Mouse (Mus musculus): ENCODE data around the gene 2010111I01Rik. TPM values are rescaled to one million over a fixed set of nuclear protein-coding genes. Genes with fewer than 3 reads are reported as not detected.

2010111I01Rik gene
- polyA plus RNA-seq, 1 experiment from 2014 or later, result 16.3 TPM

DNA sequence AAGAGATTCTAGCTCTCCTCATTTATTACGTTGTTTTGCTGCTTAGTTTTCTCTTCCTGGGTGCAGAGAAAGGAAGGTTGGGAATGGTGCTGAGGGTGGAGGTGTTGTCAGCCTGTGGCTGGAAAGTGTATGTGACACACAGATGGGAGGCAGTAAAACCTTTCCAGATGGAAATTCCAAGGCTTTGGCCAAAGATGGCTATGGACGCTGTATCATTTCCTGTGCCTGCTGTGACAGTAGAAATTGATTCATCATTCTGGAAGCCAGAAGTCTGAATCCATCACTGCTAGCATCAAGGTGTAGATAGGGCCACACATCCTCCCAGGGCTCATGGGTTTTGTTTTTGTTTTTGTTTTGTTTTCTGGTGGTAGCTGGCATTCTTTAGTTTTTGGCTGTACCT, 141.9 kb downstream of the 2010111I01Rik start:
- no peaks in the 10 kb centered on the region for H3K27me3 ChIP-seq (ENCODE audit: control insufficient read depth, insufficient read depth, low read depth, low read length)
- ATAC-seq (ENCODE audit: low read depth), result no peak
- H3K9ac ChIP-seq (ENCODE audit: low read depth, low read length), result no peak overlapping the region
- H3K9me3 ChIP-seq (replicated peaks; ENCODE audit: control insufficient read depth, low read length), result no peaks in the 10 kb centered on the region
- no peaks in the 10 kb centered on the region for H3K4me1 ChIP-seq (ENCODE audit: control insufficient read depth, low read depth, low read length)
- H3K4me3 ChIP-seq (ENCODE audit: low read depth, low read length), result no peak overlapping the region
- no peak overlapping the region for H3K4me2 ChIP-seq (ENCODE audit: low read depth, low read length)
- H3K27ac ChIP-seq (ENCODE audit: low read length), result no peak overlapping the region
- WGBS (ENCODE audit: insufficient replicate concordance), result 75% methylated on average over 2 of the region's 2 CpGs
- H3K36me3 ChIP-seq (ENCODE audit: control insufficient read depth, insufficient read depth), result no peaks in the 10 kb centered on the region

DNA sequence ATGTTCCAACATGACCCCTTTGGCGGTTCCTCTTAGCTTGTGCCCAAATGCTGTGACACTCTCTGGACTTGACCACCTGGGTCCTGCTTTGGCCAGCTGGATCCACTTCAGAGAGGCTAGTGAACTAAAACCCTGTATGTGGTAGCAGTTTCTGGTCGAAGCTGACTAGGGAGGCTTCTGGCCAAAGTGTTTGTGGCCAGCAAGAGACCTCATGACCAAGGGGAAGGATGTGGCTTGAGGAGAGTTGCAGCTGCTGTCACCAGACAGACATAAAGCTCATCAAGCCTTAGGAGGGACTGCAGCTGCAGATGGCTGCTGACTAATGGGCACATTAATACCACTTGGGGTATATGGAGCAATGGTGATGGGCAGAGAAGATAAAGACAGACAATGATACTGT, 143.9 kb downstream of the 2010111I01Rik start:
- Histone ChIP-seq H3K27me3 (ENCODE audit: control insufficient read depth, insufficient read depth, low read depth, low read length) (no peaks in the 10 kb centered on the region), H3K4me1 (ENCODE audit: control insufficient read depth, low read depth, low read length) (no peaks in the 10 kb centered on the region; the same call in 1 of the 2 replicates), H3K27ac (ENCODE audit: low read length) (no peak overlapping the region), H3K4me2 (ENCODE audit: low read depth, low read length) (no peak overlapping the region), H3K4me3 (ENCODE audit: low read depth, low read length) (no peak overlapping the region), H3K9me3 (replicated peaks; ENCODE audit: control insufficient read depth, low read length) (no peaks in the 10 kb centered on the region), H3K36me3 (ENCODE audit: control insufficient read depth, insufficient read depth) (no peaks in the 10 kb centered on the region), H3K9ac (ENCODE audit: low read depth, low read length) (no peak overlapping the region)
- WGBS (ENCODE audit: insufficient replicate concordance), result 19% methylated on average over 2 of the region's 2 CpGs
- ATAC-seq (ENCODE audit: low read depth), result no peak

DNA sequence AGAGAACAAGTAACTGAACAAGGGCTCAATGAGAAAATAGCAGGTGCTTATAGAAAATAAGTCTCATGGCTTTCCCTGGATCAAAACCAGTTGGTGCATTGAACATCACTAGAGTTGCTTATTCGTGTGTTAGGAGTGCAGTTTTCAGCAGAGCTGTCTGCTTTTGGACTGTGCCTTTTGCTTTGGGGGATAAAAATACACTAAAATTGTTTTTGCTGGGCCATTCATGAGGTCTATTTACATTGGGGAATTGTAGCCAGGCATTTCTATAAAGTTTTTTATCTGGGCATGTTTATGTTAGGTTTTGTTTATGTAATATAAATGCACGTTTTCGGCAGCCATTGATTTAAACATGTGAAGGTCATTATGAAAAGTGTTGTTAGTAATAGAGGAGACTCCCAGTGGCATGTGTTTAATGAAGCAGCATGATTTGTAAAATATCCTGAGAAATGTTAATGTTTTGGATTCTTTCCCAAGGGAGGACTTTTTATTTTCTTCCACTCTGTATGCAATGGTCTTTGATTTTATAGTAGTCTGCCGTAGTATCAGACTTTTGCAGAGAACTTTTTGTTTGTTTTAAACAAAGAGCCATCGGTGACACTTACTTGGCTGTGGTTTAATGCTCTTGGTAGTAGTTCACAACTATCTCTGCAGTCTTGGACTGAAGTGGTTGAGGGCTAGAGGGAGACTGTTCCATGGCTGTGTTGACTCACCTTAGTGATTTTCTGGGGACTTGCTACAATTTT, 146.8 kb downstream of the 2010111I01Rik start:
- no peak overlapping the region for H3K27ac ChIP-seq (ENCODE audit: low read length)
- H3K36me3 ChIP-seq (ENCODE audit: control insufficient read depth, insufficient read depth), result no peaks in the 10 kb centered on the region
- no peaks in the 10 kb centered on the region for H3K9me3 ChIP-seq (replicated peaks; ENCODE audit: control insufficient read depth, low read length)
- 59% methylated on average over 5 of the region's 5 CpGs for WGBS (ENCODE audit: insufficient replicate concordance)
- H3K4me3 ChIP-seq (ENCODE audit: low read depth, low read length), result no peak overlapping the region
- H3K4me2 ChIP-seq (ENCODE audit: low read depth, low read length), result no peak overlapping the region
- H3K27me3 ChIP-seq (ENCODE audit: control insufficient read depth, insufficient read depth, low read depth, low read length), result no peaks in the 10 kb centered on the region
- peaks cover 10% of the 10 kb centered on the region for H3K4me1 ChIP-seq (ENCODE audit: control insufficient read depth, low read depth, low read length)
- ATAC-seq (ENCODE audit: low read depth), result no peak
- H3K9ac ChIP-seq (ENCODE audit: low read depth, low read length), result no peak overlapping the region

- Histone ChIP-seq H3K9ac (ENCODE audit: low read depth, low read length) (no peak overlapping the region), H3K27me3 (ENCODE audit: control insufficient read depth, insufficient read depth, low read depth, low read length) (no peaks in the 10 kb centered on the region), H3K4me3 (ENCODE audit: low read depth, low read length) (no peak overlapping the region), H3K36me3 (ENCODE audit: control insufficient read depth, insufficient read depth) (no peaks in the 10 kb centered on the region), H3K27ac (ENCODE audit: low read length) (no peak overlapping the region), H3K9me3 (replicated peaks; ENCODE audit: control insufficient read depth, low read length) (no peaks in the 10 kb centered on the region), H3K4me1 (ENCODE audit: control insufficient read depth, low read depth, low read length) (peaks cover 10% of the 10 kb centered on the region), H3K4me2 (ENCODE audit: low read depth, low read length) (no peak overlapping the region)
- WGBS (ENCODE audit: insufficient replicate concordance), result 37% methylated on average over 4 of the region's 4 CpGs
- ATAC-seq (ENCODE audit: low read depth), result no peak
Observed at GRCm38 (mm10) chr13:63112043-63112597, 147.4 kb downstream of the 2010111I01Rik start.

DNA sequence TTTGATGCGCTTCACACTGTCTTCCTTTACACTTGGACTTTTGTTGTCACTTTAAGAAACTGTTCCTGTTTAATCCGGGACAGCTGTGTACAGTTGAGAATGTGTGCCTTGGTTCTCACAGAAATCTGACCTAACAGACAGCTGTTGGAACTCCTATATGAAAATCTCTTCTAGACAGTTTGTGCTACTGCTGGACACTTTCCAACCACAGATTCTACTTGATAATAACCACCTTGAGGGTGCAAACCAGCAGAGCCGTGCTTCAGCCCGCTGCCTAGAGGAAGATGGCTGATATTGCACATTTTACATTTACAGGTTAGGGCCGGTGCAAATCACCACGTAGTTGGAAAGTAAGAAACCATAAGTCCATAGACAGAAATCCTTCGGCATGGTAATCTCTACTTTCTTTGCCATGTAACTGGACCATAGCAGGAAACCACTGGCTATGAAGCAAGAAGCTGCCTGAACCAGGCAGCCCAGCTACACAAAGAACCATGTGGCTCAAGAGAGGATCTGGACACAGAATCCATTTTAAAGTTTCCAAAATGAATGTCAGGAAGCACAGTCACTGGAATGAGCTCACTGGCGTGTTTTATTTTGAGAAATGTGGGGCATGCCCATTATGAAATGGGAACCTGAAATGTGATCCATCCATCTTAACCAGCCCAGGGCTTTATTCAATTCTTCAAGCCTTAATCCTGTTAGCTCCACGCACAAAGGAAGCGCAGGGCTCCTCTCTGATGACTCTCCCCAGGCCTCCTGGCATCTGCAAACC, 148.1 kb downstream of the 2010111I01Rik start:
- ATAC-seq (ENCODE audit: low read depth), result no peak
- no peaks in the 10 kb centered on the region for H3K9me3 ChIP-seq (replicated peaks; ENCODE audit: control insufficient read depth, low read length)
- WGBS (ENCODE audit: insufficient replicate concordance), result 46% methylated on average over 10 of the region's 10 CpGs
- H3K4me2 ChIP-seq (ENCODE audit: low read depth, low read length), result no peak overlapping the region
- H3K4me1 ChIP-seq (ENCODE audit: control insufficient read depth, low read depth, low read length), result peaks cover 10% of the 10 kb centered on the region
- no peak overlapping the region for H3K27ac ChIP-seq (ENCODE audit: low read length)
- no peaks in the 10 kb centered on the region for H3K27me3 ChIP-seq (ENCODE audit: control insufficient read depth, insufficient read depth, low read depth, low read length)
- H3K4me3 ChIP-seq (ENCODE audit: low read depth, low read length), result no peak overlapping the region
- H3K9ac ChIP-seq (ENCODE audit: low read depth, low read length), result no peak overlapping the region
- H3K36me3 ChIP-seq (ENCODE audit: control insufficient read depth, insufficient read depth), result no peaks in the 10 kb centered on the region

DNA sequence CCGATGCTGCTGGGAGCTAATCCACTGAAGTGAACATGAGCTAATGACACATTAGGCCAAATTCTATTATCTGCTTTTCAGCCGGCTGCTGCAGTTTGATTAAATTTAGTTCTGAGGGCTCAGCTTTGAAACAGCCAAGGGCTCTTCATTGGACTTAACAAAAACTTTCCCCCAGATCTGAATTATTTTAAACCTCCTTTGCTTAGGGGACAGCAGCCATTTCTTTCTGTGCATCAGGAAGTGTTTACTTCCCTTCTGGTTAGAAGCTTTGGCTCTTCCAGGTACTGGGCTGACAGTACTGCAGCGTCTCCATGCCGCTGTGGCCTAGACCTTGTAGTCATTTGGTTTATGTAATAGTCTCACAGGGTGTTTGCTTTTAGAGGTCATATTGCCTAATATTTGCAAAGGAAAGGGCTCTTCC, 149.2 kb downstream of the 2010111I01Rik start:
- WGBS (ENCODE audit: insufficient replicate concordance), result 17% methylated on average over 4 of the region's 4 CpGs
- no peak overlapping the region for H3K27ac ChIP-seq (ENCODE audit: low read length)

GRCm38 (mm10) chr13:63115187-63115784, 150.6 kb downstream of the 2010111I01Rik start:
- 61% methylated on average over 3 of the region's 3 CpGs for WGBS (ENCODE audit: insufficient replicate concordance)

More for the DNA sequence above, 149.2 kb downstream of the 2010111I01Rik start:
- Histone ChIP-seq H3K9me3 (replicated peaks; ENCODE audit: control insufficient read depth, low read length) (no peaks in the 10 kb centered on the region), H3K9ac (ENCODE audit: low read depth, low read length) (no peak overlapping the region), H3K27me3 (ENCODE audit: control insufficient read depth, insufficient read depth, low read depth, low read length) (no peaks in the 10 kb centered on the region), H3K4me3 (ENCODE audit: low read depth, low read length) (no peak overlapping the region), H3K4me2 (ENCODE audit: low read depth, low read length) (no peak overlapping the region), H3K36me3 (ENCODE audit: control insufficient read depth, insufficient read depth) (no peaks in the 10 kb centered on the region), H3K4me1 (ENCODE audit: control insufficient read depth, low read depth, low read length) (peaks cover 10% of the 10 kb centered on the region)
- ATAC-seq (ENCODE audit: low read depth), result no peak

DNA sequence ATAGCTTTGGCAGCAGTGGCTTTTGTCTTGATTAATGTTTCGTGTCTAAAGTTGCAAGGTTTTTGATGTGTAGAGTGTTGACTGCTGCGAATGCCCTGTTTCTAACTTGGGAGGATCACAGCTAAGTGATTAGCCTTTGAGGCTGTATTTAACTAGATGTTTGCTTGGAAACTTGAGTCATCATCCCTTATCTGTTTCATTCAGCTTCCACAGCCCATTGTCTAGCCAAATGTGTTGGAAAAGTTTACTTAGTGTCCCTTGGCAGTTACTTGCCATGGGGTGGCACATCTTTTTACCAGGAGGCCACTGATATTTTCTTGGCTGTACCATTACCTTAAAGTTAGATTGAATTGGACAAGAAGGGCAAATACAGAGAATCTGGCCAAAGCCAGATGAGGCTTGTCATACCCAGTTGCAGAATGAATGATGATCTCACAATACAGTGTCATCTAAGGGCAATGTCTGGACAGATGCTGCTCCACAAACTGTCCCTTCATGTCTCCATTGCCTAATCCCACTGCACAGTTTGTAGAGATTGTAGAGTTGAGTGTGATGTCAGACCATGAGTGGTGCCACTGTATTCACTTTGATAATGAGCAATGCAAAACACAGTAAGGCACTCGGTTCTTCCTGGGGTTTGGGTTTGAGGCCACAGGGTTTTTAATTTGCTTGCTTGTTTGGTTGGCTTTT, 152.9 kb downstream of the 2010111I01Rik start:
- ATAC-seq (ENCODE audit: low read depth), result no peak
- H3K4me2 ChIP-seq (ENCODE audit: low read depth, low read length), result no peak overlapping the region
- 48% methylated on average over 3 of the region's 3 CpGs for WGBS (ENCODE audit: insufficient replicate concordance)
- H3K9me3 ChIP-seq (replicated peaks; ENCODE audit: control insufficient read depth, low read length), result no peaks in the 10 kb centered on the region
- H3K27ac ChIP-seq (ENCODE audit: low read length), result no peak overlapping the region
- H3K4me3 ChIP-seq (ENCODE audit: low read depth, low read length), result no peak overlapping the region
- no peaks in the 10 kb centered on the region for H3K36me3 ChIP-seq (ENCODE audit: control insufficient read depth, insufficient read depth)
- H3K4me1 ChIP-seq (ENCODE audit: control insufficient read depth, low read depth, low read length), result peaks cover 10% of the 10 kb centered on the region
- H3K27me3 ChIP-seq (ENCODE audit: control insufficient read depth, insufficient read depth, low read depth, low read length), result no peaks in the 10 kb centered on the region
- H3K9ac ChIP-seq (ENCODE audit: low read depth, low read length), result no peak overlapping the region

More at GRCm38 (mm10) chr13:63115187-63115784, 150.6 kb downstream of the 2010111I01Rik start:
- Histone ChIP-seq H3K27ac (ENCODE audit: low read length) (no peak overlapping the region), H3K27me3 (ENCODE audit: control insufficient read depth, insufficient read depth, low read depth, low read length) (no peaks in the 10 kb centered on the region), H3K9me3 (replicated peaks; ENCODE audit: control insufficient read depth, low read length) (no peaks in the 10 kb centered on the region), H3K4me2 (ENCODE audit: low read depth, low read length) (no peak overlapping the region), H3K4me3 (ENCODE audit: low read depth, low read length) (no peak overlapping the region), H3K9ac (ENCODE audit: low read depth, low read length) (no peak overlapping the region), H3K4me1 (ENCODE audit: control insufficient read depth, low read depth, low read length) (peaks cover 10% of the 10 kb centered on the region), H3K36me3 (ENCODE audit: control insufficient read depth, insufficient read depth) (no peaks in the 10 kb centered on the region)
- no peak for ATAC-seq (ENCODE audit: low read depth)
